Comparison of ENCODE assay signal across 1 mouse cellular context in the genomic region with DNA sequence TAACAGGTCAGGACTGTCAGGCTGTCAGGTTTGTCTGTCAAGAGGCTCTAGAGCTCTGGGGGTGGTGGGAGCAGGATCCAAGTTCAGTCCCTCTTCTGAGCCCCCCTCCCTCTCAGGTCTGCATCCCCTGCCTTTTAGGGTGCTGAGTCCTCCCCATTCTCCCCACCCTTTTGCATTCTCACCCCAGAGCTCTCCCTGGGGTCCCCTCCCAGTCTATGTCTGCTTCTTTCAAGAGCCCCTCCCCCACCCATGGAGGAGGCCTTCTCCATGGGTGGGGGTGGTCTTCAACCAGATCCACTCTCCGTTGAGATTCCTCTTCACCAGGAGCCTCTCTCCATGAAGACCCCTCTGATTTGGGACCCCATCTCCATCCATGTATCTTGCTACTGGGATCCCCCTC.
TF ChIP-seq lines count a peak whose summit lies in the region.

No protein-coding gene starts in this region.

TF ChIP-seq in MEL, 35 proteins besides CTCF, POLR2A, EP300 and RAD21 (continued from another document):
- TF ChIP-seq ETS1 (IDR thresholded peaks at IDR 0.05; ENCODE audit: low read depth, low read length) (no peak), SIN3A (IDR thresholded peaks at IDR 0.05; ENCODE audit: low read length) (no peak; the same call in 1 of the 2 replicates)
